Mouse (Mus musculus): Measurements from ENCODE around the gene Spint3. TPM values are rescaled to one million over a fixed set of nuclear protein-coding genes. Genes with fewer than 3 reads are reported as not detected.

Gene Spint3
- polyA plus RNA-seq, 1 experiment: not detected

DNA sequence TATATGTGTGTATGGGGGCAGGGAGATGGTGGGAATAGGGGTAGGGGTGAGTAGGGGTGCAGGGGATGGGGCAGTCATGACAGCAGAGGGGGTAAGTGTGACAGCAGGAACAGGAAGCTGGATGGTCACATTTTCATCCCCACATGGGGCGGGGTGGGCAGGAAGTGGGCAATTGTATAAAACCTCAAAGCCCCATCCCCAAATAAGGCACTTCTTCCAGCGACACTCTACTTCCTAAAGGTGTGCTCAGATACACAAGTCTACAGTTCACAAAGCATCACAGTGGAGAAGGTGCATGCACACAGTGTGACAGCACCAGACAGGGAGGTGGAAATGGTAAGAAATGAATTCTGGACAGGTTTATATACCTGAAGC is 22.4 kb downstream of the Spint3 start:
- Histone ChIP-seq H3K36me3 (ENCODE audit: control insufficient read depth, insufficient read depth, low read length) (no peaks in the 10 kb centered on the region), H3K4me3 (ENCODE audit: low read depth, low read length) (no peak overlapping the region), H3K27me3 (ENCODE audit: control insufficient read depth, insufficient read depth, low read length) (no peaks in the 10 kb centered on the region), H3K27ac (ENCODE audit: insufficient read depth, low read depth, low read length) (no peak overlapping the region), H3K4me1 (ENCODE audit: control insufficient read depth, insufficient read depth, insufficient read length, low read length) (no peaks in the 10 kb centered on the region)
- TF ChIP-seq CTCF (IDR thresholded peaks at IDR 0.05; ENCODE audit: extremely low read depth, insufficient read length, insufficient replicate concordance, low read depth, low read length) (no peak), POLR2A (IDR thresholded peaks at IDR 0.05; ENCODE audit: low read depth, low read length) (no peak)
- 69% methylated on average over 2 of the region's 2 CpGs for WGBS

DNA sequence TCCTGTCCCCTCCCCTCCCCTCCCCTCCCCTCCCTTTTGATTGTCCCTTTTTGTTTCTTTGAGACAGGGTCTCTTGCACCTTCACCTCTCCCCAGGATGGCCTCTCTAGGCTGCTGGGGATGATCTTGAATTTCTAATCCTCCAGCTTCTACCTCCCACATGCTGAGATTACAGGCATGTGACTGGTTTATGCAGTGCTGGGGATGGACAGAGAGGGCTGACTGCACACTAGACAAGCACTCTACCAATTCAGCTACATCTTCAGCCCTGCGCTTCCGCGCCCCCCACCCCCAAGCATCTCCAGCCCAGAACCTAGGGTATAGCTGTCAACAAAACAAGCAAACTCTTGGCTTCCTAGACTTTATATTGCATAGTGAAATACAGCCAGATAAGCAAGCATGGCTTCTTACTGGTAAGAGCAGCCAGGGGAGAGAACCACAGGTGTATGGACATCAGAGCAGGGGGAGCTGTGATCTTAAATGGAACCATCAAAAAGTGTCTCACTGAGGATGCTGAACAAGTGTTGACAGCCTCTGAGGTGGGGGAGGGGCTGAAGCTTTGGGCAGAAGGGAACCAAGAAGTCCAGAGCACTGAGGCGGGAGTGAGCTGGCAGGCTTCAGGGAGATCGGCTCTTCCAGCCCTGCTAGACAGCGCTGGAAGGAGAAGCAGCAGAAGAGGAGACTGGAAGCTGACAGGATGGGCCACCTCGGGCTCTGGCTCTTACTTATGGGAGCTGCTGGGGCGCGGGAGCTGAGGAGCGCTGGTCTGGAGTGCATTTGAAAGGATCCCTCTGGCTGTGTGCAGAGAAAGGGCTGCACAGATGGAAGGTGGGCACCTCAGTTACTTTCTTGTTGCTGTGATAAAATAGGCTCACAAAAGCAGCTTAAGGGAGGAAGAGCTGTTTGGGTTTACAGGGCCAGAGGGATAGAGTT is 23.0 kb downstream of the Spint3 start:
- Histone ChIP-seq H3K27me3 (ENCODE audit: control insufficient read depth, insufficient read depth, low read length) (no peaks in the 10 kb centered on the region), H3K27ac (ENCODE audit: insufficient read depth, low read depth, low read length) (no peak overlapping the region), H3K36me3 (ENCODE audit: control insufficient read depth, insufficient read depth, low read length) (no peaks in the 10 kb centered on the region), H3K4me3 (ENCODE audit: low read depth, low read length) (no peak overlapping the region), H3K4me1 (ENCODE audit: control insufficient read depth, insufficient read depth, insufficient read length, low read length) (no peaks in the 10 kb centered on the region)
- 40% methylated on average over 10 of the region's 10 CpGs for WGBS
- TF ChIP-seq POLR2A (IDR thresholded peaks at IDR 0.05; ENCODE audit: low read depth, low read length) (no peak), CTCF (IDR thresholded peaks at IDR 0.05; ENCODE audit: extremely low read depth, insufficient read length, insufficient replicate concordance, low read depth, low read length) (no peak)

DNA sequence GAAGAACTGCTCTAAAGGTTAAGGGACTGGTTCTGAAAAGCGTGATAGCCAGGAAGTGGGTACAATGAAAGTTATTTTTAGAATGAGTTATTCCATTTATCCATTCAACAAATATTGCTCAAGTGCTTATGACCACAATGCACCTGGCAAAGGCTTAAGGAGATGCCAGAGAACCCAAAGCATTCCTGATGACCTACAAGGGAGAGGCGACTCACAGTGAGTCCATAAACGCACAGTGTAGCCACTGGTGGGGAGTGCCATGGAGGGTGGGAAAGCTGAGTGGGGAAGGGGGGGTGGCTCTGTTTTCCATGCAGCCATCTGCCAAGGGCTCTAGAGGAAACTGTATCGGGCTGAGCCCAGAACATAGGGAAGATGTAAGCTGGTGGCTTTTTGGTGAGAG is 23.9 kb downstream of the Spint3 start:
- 17% methylated on average over 4 of the region's 4 CpGs for WGBS
- no peaks in the 10 kb centered on the region for H3K27me3 ChIP-seq (ENCODE audit: control insufficient read depth, insufficient read depth, low read length)
- TF ChIP-seq CTCF (IDR thresholded peaks at IDR 0.05; ENCODE audit: extremely low read depth, insufficient read length, insufficient replicate concordance, low read depth, low read length) (no peak), POLR2A (IDR thresholded peaks at IDR 0.05; ENCODE audit: low read depth, low read length) (no peak)
- no peak overlapping the region for H3K27ac ChIP-seq (ENCODE audit: insufficient read depth, low read depth, low read length)
- H3K4me1 ChIP-seq (ENCODE audit: control insufficient read depth, insufficient read depth, insufficient read length, low read length): no peaks in the 10 kb centered on the region
- H3K4me3 ChIP-seq (ENCODE audit: low read depth, low read length): no peak overlapping the region
- H3K36me3 ChIP-seq (ENCODE audit: control insufficient read depth, insufficient read depth, low read length): no peaks in the 10 kb centered on the region

DNA sequence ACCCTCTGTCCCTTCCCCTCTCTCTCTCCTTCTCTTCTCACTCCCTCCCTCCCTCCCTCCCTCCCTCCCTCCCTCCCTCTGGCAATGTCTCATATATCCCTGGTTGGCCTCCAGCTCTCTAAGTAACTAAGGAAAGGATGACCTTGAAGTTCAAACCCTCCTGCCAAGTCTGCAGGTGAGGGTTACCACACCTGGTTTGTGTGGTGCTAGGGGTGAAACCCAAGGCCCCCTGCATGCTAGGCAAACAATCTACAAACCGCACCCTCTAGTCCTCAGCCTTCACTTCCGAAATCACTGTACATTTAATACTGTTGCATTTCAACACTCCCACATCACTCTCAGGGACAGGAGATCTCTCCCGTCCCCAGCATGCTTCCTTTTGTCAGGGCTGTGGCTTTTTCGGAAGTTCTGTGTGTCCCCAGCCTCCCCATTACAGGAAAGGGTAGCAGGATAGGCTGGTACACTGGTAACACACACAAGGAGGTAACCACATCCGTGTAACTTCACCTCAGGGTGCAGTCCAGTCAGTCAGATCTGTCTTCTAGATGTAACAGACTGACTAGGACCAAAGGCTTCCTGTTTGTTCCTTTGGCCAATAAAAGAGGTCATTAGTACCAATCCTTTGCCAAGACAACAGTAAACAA is 28.7 kb downstream of the Spint3 start:
- H3K27me3 ChIP-seq (ENCODE audit: control insufficient read depth, insufficient read depth, low read length): peaks cover 4% of the 10 kb centered on the region; the same call in 1 of the 2 replicates
- 26% methylated on average over 5 of the region's 5 CpGs for WGBS
- no peak overlapping the region for H3K4me3 ChIP-seq (ENCODE audit: low read depth, low read length)
- H3K4me1 ChIP-seq (ENCODE audit: control insufficient read depth, insufficient read depth, insufficient read length, low read length): peaks cover 3% of the 10 kb centered on the region; the same call in 1 of the 2 replicates
- no peak overlapping the region for H3K27ac ChIP-seq (ENCODE audit: insufficient read depth, low read depth, low read length)
- TF ChIP-seq POLR2A (IDR thresholded peaks at IDR 0.05; ENCODE audit: low read depth, low read length): no peak
- no peak for TF ChIP-seq CTCF (IDR thresholded peaks at IDR 0.05; ENCODE audit: extremely low read depth, insufficient read length, insufficient replicate concordance, low read depth, low read length)
- no peaks in the 10 kb centered on the region for H3K36me3 ChIP-seq (ENCODE audit: control insufficient read depth, insufficient read depth, low read length)

DNA sequence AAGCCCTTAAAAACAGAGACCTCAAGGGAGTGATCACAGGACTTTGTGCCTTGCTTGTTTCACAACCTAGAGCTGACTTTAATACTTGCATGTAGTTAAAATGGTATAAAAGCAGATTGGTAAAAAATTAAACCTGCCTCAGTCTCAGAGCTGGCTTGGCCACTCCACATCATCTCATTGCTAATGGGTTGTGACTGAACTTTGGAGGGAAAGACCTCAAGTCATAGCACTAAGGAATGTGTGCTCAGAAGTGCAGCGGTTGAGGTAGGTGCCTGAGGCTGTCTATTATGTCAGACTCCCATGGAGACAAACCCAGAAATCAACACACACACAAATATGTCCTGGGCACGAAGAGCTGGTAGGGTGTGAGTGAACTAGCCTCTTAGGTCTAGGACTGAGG is 29.5 kb downstream of the Spint3 start:
- TF ChIP-seq POLR2A (IDR thresholded peaks at IDR 0.05; ENCODE audit: low read depth, low read length) (no peak), CTCF (IDR thresholded peaks at IDR 0.05; ENCODE audit: extremely low read depth, insufficient read length, insufficient replicate concordance, low read depth, low read length) (no peak)
- H3K27ac ChIP-seq (ENCODE audit: insufficient read depth, low read depth, low read length): no peak overlapping the region
- 66% methylated on average over 2 of the region's 2 CpGs for WGBS

DNA sequence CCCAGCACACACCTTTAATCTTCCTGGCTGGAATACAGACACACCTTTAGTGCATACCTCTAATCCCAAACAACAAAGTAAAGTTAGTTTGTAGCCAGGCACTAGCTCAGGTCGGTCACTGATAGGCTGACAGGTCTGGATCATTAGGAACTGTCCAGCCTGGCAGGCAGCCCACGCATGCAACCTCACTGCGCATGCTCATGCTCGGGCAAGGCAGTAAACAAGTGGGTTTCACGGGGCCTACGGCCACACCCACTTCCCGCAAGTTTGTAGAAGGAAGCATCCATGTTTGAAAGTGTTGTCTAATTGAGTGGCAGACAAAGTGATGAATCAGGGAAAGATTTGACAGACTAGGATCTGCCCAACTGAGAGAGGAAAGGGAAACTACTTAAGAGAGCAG is 30.7 kb downstream of the Spint3 start:
- no peaks in the 10 kb centered on the region for H3K36me3 ChIP-seq (ENCODE audit: control insufficient read depth, insufficient read depth, low read length)
- 78% methylated on average over 7 of the region's 7 CpGs for WGBS
- TF ChIP-seq CTCF (IDR thresholded peaks at IDR 0.05; ENCODE audit: extremely low read depth, insufficient read length, insufficient replicate concordance, low read depth, low read length) (no peak), POLR2A (IDR thresholded peaks at IDR 0.05; ENCODE audit: low read depth, low read length) (no peak)
- peaks cover 3% of the 10 kb centered on the region; the same call in 1 of the 2 replicates for H3K4me1 ChIP-seq (ENCODE audit: control insufficient read depth, insufficient read depth, insufficient read length, low read length)
- peaks cover 4% of the 10 kb centered on the region; the same call in 1 of the 2 replicates for H3K27me3 ChIP-seq (ENCODE audit: control insufficient read depth, insufficient read depth, low read length)
- no peak overlapping the region for H3K27ac ChIP-seq (ENCODE audit: insufficient read depth, low read depth, low read length)
- H3K4me3 ChIP-seq (ENCODE audit: low read depth, low read length): no peak overlapping the region

More for the DNA sequence above, 29.5 kb downstream of the Spint3 start:
- Histone ChIP-seq H3K27me3 (ENCODE audit: control insufficient read depth, insufficient read depth, low read length) (peaks cover 4% of the 10 kb centered on the region; the same call in 1 of the 2 replicates), H3K4me1 (ENCODE audit: control insufficient read depth, insufficient read depth, insufficient read length, low read length) (peaks cover 3% of the 10 kb centered on the region; the same call in 1 of the 2 replicates), H3K36me3 (ENCODE audit: control insufficient read depth, insufficient read depth, low read length) (no peaks in the 10 kb centered on the region), H3K4me3 (ENCODE audit: low read depth, low read length) (no peak overlapping the region)

DNA sequence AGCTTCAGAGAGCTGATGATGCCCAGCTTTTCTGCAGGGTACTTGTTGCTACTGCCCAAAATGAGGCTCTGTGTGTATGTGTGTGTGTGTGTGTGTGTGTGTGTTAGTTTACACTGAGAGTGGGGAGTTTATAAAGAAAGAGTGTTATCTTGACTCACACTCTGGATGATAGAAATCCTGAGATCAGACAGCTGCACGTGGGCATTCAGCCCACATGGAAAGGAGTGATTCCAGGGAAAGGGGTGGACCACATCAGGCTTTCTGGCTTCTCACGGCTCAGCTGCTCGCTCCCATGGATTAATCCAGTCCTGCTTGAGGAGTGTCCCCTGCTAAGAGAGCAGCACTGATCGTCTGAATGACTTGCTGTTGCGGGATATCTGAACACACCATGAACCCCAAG is 31.1 kb downstream of the Spint3 start:
- H3K27me3 ChIP-seq (ENCODE audit: control insufficient read depth, insufficient read depth, low read length): peaks cover 4% of the 10 kb centered on the region; the same call in 1 of the 2 replicates
- no peaks in the 10 kb centered on the region for H3K36me3 ChIP-seq (ENCODE audit: control insufficient read depth, insufficient read depth, low read length)
- H3K27ac ChIP-seq (ENCODE audit: insufficient read depth, low read depth, low read length): no peak overlapping the region
- 67% methylated on average over 5 of the region's 5 CpGs for WGBS
- peaks cover 3% of the 10 kb centered on the region; the same call in 1 of the 2 replicates for H3K4me1 ChIP-seq (ENCODE audit: control insufficient read depth, insufficient read depth, insufficient read length, low read length)
- no peak overlapping the region for H3K4me3 ChIP-seq (ENCODE audit: low read depth, low read length)
- TF ChIP-seq POLR2A (IDR thresholded peaks at IDR 0.05; ENCODE audit: low read depth, low read length): no peak
- TF ChIP-seq CTCF (IDR thresholded peaks at IDR 0.05; ENCODE audit: extremely low read depth, insufficient read length, insufficient replicate concordance, low read depth, low read length): no peak

Measured in small intestine, adult 2 months (tissue).